Mouse (Mus musculus) midbrain, postnatal 0 days (tissue): ENCODE measurements around the gene Znfx1. TPM values are rescaled to one million over a fixed set of nuclear protein-coding genes. Genes with fewer than 3 reads are reported as not detected.
"Not testable (repeated sequence)": the region's sequence is repeated elsewhere in the genome, so short reads cannot be mapped to it uniquely, and the experiment has no call there.

Experiments used
- ATAC-seq: fragments of 200-750 bp; cut with Nextera tagmentation; 2 replicates; pipeline ENCODE4 v1.8.0; 2017; ENCODE audit warnings: moderate number of reproducible peaks, mild to moderate bottlenecking, moderate TSS enrichment, moderate library complexity; ENCODE audit not compliant: low FRiP score
- DNase-seq: peaks from one replicate; pipeline ENCODE4 v3.0.0-alpha.2; 2015; ENCODE audit warnings: low spot score
- H3K27ac ChIP-seq: fragments of 300-500 bp; sonication (generic); 2 replicates; pipeline ENCODE4 v1.5.1; 2014; ENCODE audit warnings: low read depth, mild to moderate bottlenecking, low read length, mixed read lengths
- H3K27me3 ChIP-seq: fragments of 300-500 bp; sonication (generic); 2 replicates; pipeline ENCODE4 v1.6.1; 2014; ENCODE audit warnings: low read length, control low read depth, mixed read lengths; ENCODE audit not compliant: insufficient read depth
- H3K36me3 ChIP-seq: fragments of 300-500 bp; sonication (generic); 2 replicates; pipeline ENCODE4 v1.6.1; 2014; ENCODE audit warnings: low read length, control low read depth, mixed read lengths; ENCODE audit not compliant: insufficient read depth
- H3K4me1 ChIP-seq: fragments of 300-500 bp; sonication (generic); 2 replicates; pipeline ENCODE4 v1.6.1; 2014; ENCODE audit warnings: mild to moderate bottlenecking, control low read depth, antibody characterized with exemption, low read length, mixed read lengths; ENCODE audit not compliant: insufficient read depth
- H3K4me2 ChIP-seq: fragments of 300-500 bp; sonication (generic); 2 replicates; pipeline ENCODE4 v1.6.1; 2014; ENCODE audit warnings: low read depth, mild to moderate bottlenecking, low read length, mixed read lengths; ENCODE audit not compliant: poor library complexity, severe bottlenecking
- H3K4me3 ChIP-seq: fragments of 300-500 bp; sonication (generic); 2 replicates; pipeline ENCODE4 v1.5.1; 2014; ENCODE audit warnings: low read depth, mild to moderate bottlenecking, low read length, moderate library complexity
- H3K9ac ChIP-seq: fragments of 300-500 bp; sonication (generic); replicated peaks from 2 replicates; pipeline ENCODE4 v1.6.1; 2014; ENCODE audit warnings: mild to moderate bottlenecking, low read length, moderate library complexity, mixed read lengths; ENCODE audit not compliant: poor library complexity, severe bottlenecking
- H3K9me3 ChIP-seq: fragments of 300-500 bp; sonication (generic); 2 replicates; pipeline ENCODE4 v1.6.1; 2016; ENCODE audit warnings: low read length, control low read depth
- CTCF ChIP-seq: IDR thresholded peaks from 2 replicates; pipeline ENCODE4 v1.5.1; 2016; ENCODE audit warnings: antibody characterized with exemption, mild to moderate bottlenecking
- WGBS: fragments of 180-500 bp; shearing (Covaris S2); extraction: QIAGEN DNeasy Blood & Tissue Kit; methylation state at CpG from one replicate; pipeline ENCODE4 v1.1.7; 2014; 5-methylcytosine and 5-hydroxymethylcytosine counted together
- polyA plus RNA-seq: library from polyadenylated mRNA; unstranded; fragments of >200 nt; fragmentation: Nextera tagmentation; extraction: Ambion mirVana; gene quantifications from 2 replicates; pipeline ENCODE4 v1.2.1, GENCODE M21; 2015
- total RNA-seq: library from RNA; depleted of rRNA; stranded (reverse); fragments of >200 nt; gene quantifications from 2 replicates; pipeline ENCODE4 v1.2.3, GENCODE M21; 2014

The Znfx1 gene
- total and polyA plus RNA-seq, 2 experiments from 2014 or later = 4.7 to 32.2 TPM

GRCm38 (mm10) chr2:167028553-167028952, 34.3 kb downstream of the Znfx1 start:
- Histone ChIP-seq H3K36me3 (peaks cover 72% of the 10 kb centered on the region), H3K27me3 (no peaks in the 10 kb centered on the region), H3K9ac (no peak overlapping the region), H3K4me2 (no peak overlapping the region), H3K27ac (no peak overlapping the region), H3K4me3 (no peak overlapping the region), H3K4me1 (no peaks in the 10 kb centered on the region), H3K9me3 (no peaks in the 10 kb centered on the region)
- DNase-seq = no peak
- TF ChIP-seq CTCF = no peak
- 97% methylated on average over 7 of the region's 7 CpGs for WGBS
- ATAC-seq = no peak

- no peak overlapping the region for H3K27ac ChIP-seq
- peaks cover 41% of the 10 kb centered on the region for H3K36me3 ChIP-seq
- peaks cover 9% of the 10 kb centered on the region; the same call in 1 of the 2 replicates for H3K4me1 ChIP-seq
- H3K9ac ChIP-seq = no peak overlapping the region
- 96% methylated on average over 10 of the region's 10 CpGs for WGBS
- TF ChIP-seq CTCF = no peak
- ATAC-seq (no peak), DNase-seq (no peak)
- no peak overlapping the region for H3K4me3 ChIP-seq
- H3K27me3 ChIP-seq = no peaks in the 10 kb centered on the region
- H3K4me2 ChIP-seq = no peak overlapping the region
- no peaks in the 10 kb centered on the region for H3K9me3 ChIP-seq
Measured at GRCm38 (mm10) chr2:167019396-167019795, 43.4 kb downstream of the Znfx1 start.

GRCm38 (mm10) chr2:167015382-167015718, 47.5 kb downstream of the Znfx1 start:
- H3K4me3 ChIP-seq = peak overlapping the region; percentile 88
- DNase-seq (no peak), ATAC-seq (peak; percentile 62)
- no peak for TF ChIP-seq CTCF
- H3K36me3 ChIP-seq = peaks cover 19% of the 10 kb centered on the region
- peak overlapping the region; percentile 71 for H3K27ac ChIP-seq
- no peaks in the 10 kb centered on the region for H3K9me3 ChIP-seq
- WGBS = under 1% methylated on average over 21 of the region's 21 CpGs
- peak overlapping the region; percentile 94 for H3K4me2 ChIP-seq
- H3K27me3 ChIP-seq = no peaks in the 10 kb centered on the region
- H3K9ac ChIP-seq = peak overlapping the region; percentile 86
- H3K4me1 ChIP-seq = peaks cover 9% of the 10 kb centered on the region; the same call in 1 of the 2 replicates

GRCm38 (mm10) chr2:167014702-167015381, 48.0 kb downstream of the Znfx1 start, which contains the start of gene Ddx27:
Gene Ddx27, plus strand, starts transcription at chr2:167015193.
- H3K36me3 ChIP-seq = peaks cover 14% of the 10 kb centered on the region
- H3K9ac ChIP-seq = peak within 1 kb of the TSS; percentile 86
- 2% methylated on average over 37 of the region's 37 CpGs for WGBS
- peak within 1 kb of the TSS; percentile 77 for H3K27ac ChIP-seq
- no peaks in the 10 kb centered on the region for H3K9me3 ChIP-seq
- TF ChIP-seq CTCF = peak; percentile 6; the same call in 1 of the 2 replicates
- no peaks in the 10 kb centered on the region for H3K27me3 ChIP-seq
- H3K4me3 ChIP-seq = peak within 1 kb of the TSS; percentile 88
- H3K4me2 ChIP-seq = peak within 1 kb of the TSS; percentile 94
- ATAC-seq (peak; percentile 89), DNase-seq (peak; percentile 93)
- H3K4me1 ChIP-seq = peaks cover 9% of the 10 kb centered on the region; the same call in 1 of the 2 replicates

- no peak for ATAC-seq
- H3K36me3 ChIP-seq = no peaks in the 10 kb centered on the region
- H3K27me3 ChIP-seq = no peaks in the 10 kb centered on the region
- no peak overlapping the region for H3K4me3 ChIP-seq
- peaks cover under 1% of the 10 kb centered on the region; the same call in 1 of the 2 replicates for H3K4me1 ChIP-seq
- no peak overlapping the region for H3K27ac ChIP-seq
- no peak overlapping the region for H3K9ac ChIP-seq
- 86% methylated on average over 3 of the region's 3 CpGs for WGBS
- no peak for DNase-seq
- H3K4me2 ChIP-seq = no peak overlapping the region
- H3K9me3 ChIP-seq = no peaks in the 10 kb centered on the region
- TF ChIP-seq CTCF = no peak
Measured at GRCm38 (mm10) chr2:167010546-167010945, 52.3 kb downstream of the Znfx1 start.

- H3K27ac ChIP-seq = no peak overlapping the region
- TF ChIP-seq CTCF = no peak
- 67% methylated on average over 4 of the region's 4 CpGs for WGBS
- H3K4me3 ChIP-seq = no peak overlapping the region
- H3K9me3 ChIP-seq = no peaks in the 10 kb centered on the region
- no peak overlapping the region for H3K4me2 ChIP-seq
- H3K27me3 ChIP-seq = no peaks in the 10 kb centered on the region
- no peaks in the 10 kb centered on the region for H3K36me3 ChIP-seq
- no peak for DNase-seq
- no peak for ATAC-seq
- H3K9ac ChIP-seq = no peak overlapping the region
- H3K4me1 ChIP-seq = no peaks in the 10 kb centered on the region
Measured at GRCm38 (mm10) chr2:167009483-167009882, 53.3 kb downstream of the Znfx1 start.

GRCm38 (mm10) chr2:167007565-167007964, 55.2 kb downstream of the Znfx1 start:
- H3K36me3 ChIP-seq, ATAC-seq, H3K9me3 ChIP-seq, H3K9ac ChIP-seq, H3K4me2 ChIP-seq, DNase-seq, H3K4me3 ChIP-seq, H3K27me3 ChIP-seq, H3K4me1 ChIP-seq, H3K27ac ChIP-seq: not testable (repeated sequence)
- 83% methylated on average over 4 of the region's 4 CpGs for WGBS
